Mouse (Mus musculus): ENCODE data around the gene Dnttip1.

Dnttip1 gene

GRCm38 (mm10) chr2:164754800-164755199, 9.0 kb downstream of the Dnttip1 start:
- no peak for DNase-seq

DNA sequence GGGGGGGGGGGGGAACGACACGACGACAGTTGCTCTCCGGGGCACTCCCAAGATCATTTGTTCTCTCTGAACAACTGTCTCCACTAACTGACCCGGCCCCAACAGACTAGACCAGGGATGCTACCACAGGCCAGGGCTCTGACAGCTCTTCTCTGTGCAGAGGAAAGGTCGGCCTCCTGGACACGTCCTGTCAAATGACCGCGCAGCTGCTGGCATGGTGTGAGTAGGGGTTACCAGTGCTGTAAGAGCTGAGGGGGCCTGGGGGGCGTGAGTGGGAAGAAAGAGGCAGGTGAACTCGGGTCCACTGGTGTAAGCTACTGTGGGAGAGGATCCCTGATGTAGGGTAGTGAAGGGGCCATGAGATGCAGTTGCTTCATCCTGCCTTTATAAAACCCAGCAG, 12.1 kb downstream of the Dnttip1 start:
- no peak for DNase-seq

DNA sequence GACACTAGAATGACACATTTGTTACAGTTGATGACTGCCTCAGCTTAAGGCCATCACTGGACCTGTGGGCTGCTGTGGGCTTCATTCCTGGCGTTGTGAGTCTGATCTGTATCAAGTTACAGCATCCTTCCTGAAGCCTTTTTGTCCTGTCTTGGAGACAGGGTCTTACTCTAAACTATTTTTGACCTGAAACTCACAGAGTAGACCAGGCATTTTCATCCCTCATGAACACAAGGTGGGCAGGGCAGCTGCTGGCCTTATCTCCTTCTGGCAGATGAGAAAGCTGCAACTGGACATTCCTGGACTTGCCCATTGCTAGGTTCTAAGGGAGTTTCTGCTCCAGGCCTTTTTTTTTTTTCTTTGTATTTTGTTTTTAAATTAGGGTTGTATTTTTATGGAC, 12.9 kb downstream of the Dnttip1 start:
- DNase-seq = no peak

GRCm38 (mm10) chr2:164760059-164760833, 14.5 kb downstream of the Dnttip1 start:
- no peak for DNase-seq

DNA sequence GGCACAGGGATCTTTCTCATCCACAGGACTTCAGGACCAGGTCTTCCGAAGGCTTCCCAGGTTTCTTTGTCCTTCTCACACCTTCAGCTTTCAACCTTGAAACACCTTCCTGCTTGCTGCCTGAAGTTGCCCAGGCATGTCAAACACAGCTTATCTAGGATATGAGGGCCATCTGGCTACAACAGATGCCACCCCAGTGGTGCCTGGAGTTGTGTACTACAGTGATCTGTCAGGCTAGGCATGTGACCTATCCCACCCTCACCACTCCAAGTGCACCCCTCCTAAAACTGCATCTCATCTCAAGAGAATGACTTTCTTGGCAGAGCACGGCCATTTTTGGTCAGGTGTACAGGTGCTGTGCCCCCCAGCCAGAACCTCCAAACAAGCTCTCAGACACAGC, 15.7 kb downstream of the Dnttip1 start:
- DNase-seq = no peak

- DNase-seq = no peak
Observed at GRCm38 (mm10) chr2:164761971-164762370, 16.2 kb downstream of the Dnttip1 start.

DNA sequence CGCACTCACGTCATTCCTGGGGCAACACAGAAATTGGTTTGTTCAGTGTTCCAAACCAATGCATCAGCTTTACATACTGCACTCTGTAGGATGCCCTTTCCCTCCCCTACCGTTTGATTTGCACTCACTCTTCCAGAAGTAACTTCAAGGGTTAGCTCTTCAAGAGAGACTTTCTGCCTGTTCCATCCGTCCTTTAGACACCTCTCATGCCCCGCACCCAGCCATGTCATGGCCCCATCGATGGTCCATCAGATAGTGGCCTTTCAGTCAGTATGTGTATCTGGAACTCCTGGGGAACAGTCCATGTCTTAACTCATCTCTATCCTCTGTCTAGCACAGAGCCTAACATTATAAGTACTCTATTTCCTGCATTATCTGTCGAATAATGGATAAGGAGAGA, 16.8 kb downstream of the Dnttip1 start:
- DNase-seq = no peak

DNA sequence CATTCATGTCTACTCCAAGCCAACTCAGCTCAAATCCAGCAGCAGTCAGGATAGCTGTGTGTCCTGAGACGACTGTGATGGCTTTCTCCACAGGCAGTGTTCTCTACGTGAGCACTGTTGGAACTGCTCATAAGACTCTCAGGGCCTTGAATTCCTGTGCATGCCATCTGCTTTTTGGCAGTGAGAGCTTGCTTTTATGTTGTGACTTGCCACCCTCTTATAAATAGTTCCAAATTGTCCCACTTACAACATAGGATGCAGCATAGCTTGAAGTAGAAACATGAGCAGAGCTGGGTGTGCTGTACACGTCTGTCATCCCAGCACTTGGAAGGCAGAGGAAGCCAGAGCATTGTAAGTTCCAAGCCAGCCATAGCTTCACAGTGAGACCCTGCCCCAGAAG, 20.1 kb downstream of the Dnttip1 start:
- no peak for DNase-seq

- DNase-seq = no peak
Observed at GRCm38 (mm10) chr2:164767812-164768540, 22.2 kb downstream of the Dnttip1 start.

GRCm38 (mm10) chr2:164769258-164770037, 23.7 kb downstream of the Dnttip1 start, which contains the start of gene Ube2c:
Gene Ube2c (plus strand): TSS chr2:164769898.
- peak; percentile 97 for DNase-seq

DNA sequence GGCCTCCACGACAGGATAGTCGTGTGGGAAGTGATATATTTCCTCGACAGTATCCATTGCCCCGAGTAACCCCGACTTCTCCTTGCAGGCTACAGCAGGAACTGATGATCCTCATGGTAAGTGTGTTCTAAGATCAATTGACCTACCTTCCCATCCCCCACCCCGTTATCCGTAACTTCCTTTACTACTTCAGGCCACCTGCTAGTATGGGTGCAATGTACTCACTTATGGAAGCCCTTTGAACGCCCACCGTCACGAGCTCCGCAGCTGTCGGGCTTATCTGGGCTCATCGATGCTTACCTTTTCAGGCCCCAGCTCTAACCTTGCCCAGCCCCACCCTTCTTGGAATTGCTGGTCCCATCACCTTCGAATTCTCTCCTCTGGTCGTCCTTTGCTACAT, 24.5 kb downstream of the Dnttip1 start:
- DNase-seq = no peak

- no peak for DNase-seq
Observed at GRCm38 (mm10) chr2:164771123-164771522, 25.3 kb downstream of the Dnttip1 start.

GRCm38 (mm10) chr2:164773229-164773988, 27.6 kb downstream of the Dnttip1 start:
- no peak for DNase-seq

GRCm38 (mm10) chr2:164773989-164774364, 28.2 kb downstream of the Dnttip1 start:
- no peak for DNase-seq

DNA sequence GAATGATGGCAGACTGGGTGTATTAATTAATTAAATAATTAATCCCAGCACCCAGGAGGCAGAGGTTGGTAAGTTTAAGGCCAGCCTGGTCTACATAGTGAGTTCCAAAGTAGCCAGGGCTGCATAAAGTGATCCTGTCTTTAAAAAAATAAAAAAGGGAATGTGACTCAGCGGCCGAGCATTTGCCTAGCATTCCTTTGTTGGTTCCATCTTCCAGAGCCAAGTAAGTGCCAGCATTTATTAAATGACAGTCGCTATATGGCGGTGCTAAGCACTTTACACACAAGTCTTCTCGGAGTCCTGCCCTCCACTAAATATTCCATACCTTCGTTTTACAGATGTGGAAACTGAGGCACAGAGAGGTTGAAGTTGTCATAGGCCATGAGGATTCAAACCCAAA, 30.3 kb downstream of the Dnttip1 start:
- DNase-seq = no peak

DNA sequence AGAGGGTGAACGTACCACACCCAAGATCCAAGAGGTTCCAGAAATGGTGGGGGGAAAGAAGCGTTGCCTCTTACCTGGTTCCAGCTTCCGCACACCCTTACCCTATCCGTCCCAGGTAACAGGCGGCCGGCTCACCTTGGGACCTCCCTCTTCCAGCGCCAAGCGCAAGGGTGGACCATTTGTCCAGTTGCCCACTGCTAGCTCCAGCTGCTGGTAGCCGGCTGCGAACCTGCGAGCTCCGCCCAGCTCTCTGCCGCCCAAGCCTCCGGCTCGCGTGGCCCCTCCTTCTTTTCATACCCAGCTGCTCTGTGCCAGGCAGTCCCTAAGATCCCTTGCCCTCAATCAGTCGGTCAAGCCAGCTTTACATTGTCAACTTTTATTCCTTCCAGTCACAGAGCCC, 31.0 kb downstream of the Dnttip1 start:
- DNase-seq = no peak

- no peak for DNase-seq
Observed at GRCm38 (mm10) chr2:164777246-164778014, 31.6 kb downstream of the Dnttip1 start.

DNA sequence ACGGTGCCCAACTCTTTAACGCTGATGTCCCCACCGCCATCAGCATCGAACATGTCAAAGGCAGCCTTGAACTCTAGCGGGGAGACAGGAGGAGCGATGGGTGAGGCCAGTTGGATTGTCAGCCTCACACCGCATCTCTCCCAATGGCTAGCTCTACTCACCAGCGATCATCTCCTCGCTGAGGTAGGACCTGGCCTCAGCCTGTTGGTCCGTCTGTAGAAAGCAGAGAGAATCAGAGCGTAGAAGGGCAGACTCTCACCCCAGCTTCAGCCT, 32.2 kb downstream of the Dnttip1 start:
- no peak for DNase-seq

DNA sequence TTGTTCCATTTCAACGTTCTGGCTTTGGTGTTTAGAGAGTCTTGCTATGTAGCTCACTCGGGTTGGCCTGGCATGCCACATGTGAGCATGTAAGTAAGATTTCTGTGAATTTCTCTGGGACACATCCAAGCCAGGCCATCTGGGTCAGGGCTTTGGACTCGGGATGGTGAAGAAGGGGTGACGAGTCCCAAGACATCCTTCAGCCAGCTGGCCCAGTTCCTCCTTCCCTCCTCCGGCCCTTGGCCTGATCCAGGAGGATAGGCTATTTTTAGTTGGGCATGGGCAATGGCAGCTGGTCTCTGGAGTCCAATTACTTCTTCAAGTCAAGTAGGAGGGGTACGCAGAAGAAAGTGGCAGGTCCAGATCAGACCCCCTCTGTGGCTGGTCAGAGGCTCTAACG, 33.0 kb downstream of the Dnttip1 start:
- no peak for DNase-seq

DNA sequence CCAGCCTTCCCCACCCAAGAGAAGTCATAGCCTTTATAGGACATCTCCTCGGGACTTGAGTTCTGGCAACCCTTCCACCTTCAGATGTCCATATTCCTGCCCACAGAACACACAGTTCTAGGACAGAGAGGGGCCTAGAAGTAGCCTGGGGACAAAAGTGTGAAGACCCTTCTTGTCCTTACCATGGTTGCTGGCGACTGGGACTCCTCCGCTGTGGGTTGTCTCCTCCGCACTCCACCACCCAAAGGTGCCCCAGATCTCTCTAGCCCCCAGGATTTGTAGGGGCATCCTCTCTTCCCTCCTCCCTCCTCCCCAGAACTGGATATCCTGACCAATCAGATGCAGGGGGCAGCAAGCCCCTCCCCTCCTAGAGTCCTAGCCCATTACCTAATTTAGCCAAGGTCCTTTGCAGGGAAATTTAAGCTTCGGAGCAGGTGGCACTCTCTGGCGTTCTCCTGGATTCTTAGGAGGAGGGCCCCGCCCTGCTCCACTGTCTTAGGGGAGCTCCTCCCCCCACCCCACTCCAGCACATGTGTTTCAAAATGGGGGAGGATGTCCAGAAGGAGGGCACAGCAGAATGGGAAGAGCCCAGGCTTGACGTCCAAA, 33.8 kb downstream of the Dnttip1 start, which contains the start of gene Tnnc2:
Tnnc2 (minus strand) TSS at position 487 of the 606 bp plus-strand sequence.
- no peak for DNase-seq

DNA sequence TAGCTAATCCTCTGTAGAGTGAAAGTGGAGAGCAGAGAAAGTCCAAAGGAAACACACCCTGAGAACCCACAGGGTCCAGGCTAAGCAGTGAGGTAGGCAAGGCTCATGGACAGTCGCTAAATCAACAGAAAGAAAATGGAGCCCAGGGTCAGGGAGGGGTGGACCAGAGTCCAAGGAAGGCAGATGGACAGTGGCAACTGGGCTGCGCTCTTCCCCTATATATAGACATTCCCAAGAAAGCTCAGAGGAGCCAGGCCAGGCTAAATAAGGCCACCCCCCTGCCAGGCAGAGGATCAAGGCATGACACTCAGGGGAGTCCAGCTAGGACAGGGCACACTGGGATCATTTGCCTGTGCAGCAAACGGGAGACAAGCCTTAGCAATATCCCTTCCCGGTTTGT, 36.1 kb downstream of the Dnttip1 start:
- no peak for DNase-seq

Measured in cerebellum, adult 11 months (tissue).